Mouse (Mus musculus) left cerebral cortex, postnatal 14 days (tissue): Measurements from ENCODE around the gene Cib1. TPM values are rescaled to one million over a fixed set of nuclear protein-coding genes. Genes with fewer than 3 reads are reported as not detected.

ENCODE experiments used
- DNase-seq, 2 experiments: peaks; one replicate each; pipeline ENCODE4 v3.0.0; 2021 to 2022; ENCODE audit warnings: low spot score in 2 of 2, mixed read lengths in 1 of 2
- intact Hi-C: fragments of 180-260 bp; cut with DNase I; formaldehyde crosslinking; loops from one replicate; pipeline ENCODE4 v1.15.1; 2025
- total RNA-seq, 2 experiments: library from RNA; stranded (reverse); gene quantifications; 2 replicates each; pipeline ENCODE4 v1.2.3; 2021

Gene Cib1
- total RNA-seq, 2 experiments from 2014 or later: 18.7 to 22.0 TPM

GRCm38 (mm10) chr7:80189147-80189933 lies 43.3 kb downstream of the Cib1 start:
- intact Hi-C loops: no loop called here
- no peak for DNase-seq

DNA sequence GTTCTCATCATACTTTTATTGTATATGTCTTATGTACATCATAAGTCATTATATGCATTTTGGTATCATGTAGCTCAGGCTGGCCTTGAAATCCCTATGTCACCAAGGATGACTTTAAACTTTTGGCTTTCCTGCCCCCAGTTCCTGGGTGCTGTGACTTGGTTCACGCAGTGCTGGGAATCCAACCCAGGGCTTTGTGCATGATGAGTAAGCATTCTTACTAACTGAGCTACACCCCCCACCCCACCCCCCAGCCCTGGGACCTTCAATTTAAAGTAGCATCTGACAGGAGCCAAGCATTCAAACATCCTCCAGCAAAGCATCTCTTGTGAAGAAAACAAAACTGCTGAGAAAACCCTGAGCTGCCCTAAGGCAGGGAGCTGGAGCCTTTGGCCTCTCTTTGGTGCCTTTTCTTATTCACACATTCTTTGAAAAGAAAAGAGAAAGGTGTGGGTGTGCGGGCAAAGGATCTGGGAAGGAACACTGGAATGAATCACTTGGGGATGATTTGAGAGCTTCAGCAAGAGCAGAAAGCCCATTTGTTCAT lies 44.0 kb downstream of the Cib1 start:
- intact Hi-C loops: no loop called here
- no peak for DNase-seq

DNA sequence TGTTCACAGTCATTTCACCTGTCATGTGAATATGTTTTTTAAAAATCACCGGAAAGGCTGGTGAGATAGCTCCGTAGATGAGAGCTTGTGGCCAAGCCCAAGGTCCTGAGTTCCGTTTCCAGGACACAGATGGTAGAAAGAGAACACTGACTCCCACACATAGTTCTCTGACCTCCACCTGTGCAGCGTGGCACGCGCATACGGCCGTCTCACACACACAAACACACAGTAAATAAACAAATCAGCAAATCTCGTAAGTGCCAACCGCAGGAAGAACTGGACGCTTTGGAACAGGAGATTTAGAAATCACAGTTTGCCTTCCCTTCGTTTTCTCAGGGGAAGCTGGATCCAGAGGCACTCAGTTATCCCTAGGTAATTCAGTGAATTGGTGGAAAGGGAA lies 45.1 kb downstream of the Cib1 start:
- no peak for DNase-seq
- intact Hi-C loops: no loop called here

GRCm38 (mm10) chr7:80186531-80187296 lies 45.9 kb downstream of the Cib1 start, which contains the start of gene Sema4b:
Gene Sema4b, plus strand, starts transcription at chr7:80186841.
- intact Hi-C loops: no loop called here

DNA sequence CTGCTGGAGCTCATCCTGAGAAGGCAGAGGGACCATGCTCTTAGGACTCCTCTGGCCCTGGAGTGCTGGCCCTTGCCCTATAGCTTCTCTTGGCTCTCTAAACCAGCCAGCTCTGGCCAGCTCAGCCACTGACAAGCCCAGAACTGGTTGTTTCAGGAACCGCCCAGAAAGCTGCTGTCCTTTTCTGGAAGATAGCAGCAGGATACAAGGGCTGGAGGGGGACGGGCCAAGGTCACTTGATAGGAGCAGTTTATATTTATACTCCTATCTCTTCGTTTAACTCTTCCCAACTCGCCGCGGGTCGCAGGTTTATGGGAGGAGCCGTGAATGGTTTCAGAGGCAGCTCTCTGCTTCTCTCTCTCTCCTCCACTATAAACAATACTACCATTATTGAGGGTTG lies 46.6 kb downstream of the Cib1 start:
- DNase-seq: no peak
- intact Hi-C loops: no loop called here

More at GRCm38 (mm10) chr7:80186531-80187296, 45.9 kb downstream of the Cib1 start, which contains the start of gene Sema4b:
- peak; percentile 93 to 97 for DNase-seq

DNA sequence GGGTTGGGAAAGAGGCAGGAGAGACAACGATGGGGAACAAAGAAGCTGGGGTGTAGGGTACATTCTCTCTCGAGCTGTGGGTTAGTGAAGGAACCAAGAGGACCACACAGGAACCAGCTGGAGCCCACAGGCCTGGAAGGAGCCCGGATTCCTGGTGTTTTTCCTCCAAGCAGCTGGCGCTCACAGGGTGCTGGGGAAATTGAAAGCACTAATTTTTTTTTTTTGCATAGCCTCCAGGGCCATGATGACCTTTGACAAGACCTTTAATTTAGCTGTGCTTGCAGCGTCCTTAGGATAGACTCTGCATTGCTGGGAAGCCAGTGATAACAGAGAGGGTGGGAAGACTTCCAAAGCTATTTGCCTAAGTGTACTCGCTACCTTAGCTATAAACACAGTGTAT lies 47.6 kb downstream of the Cib1 start:
- no peak for DNase-seq
- intact Hi-C loops: no loop called here

DNA sequence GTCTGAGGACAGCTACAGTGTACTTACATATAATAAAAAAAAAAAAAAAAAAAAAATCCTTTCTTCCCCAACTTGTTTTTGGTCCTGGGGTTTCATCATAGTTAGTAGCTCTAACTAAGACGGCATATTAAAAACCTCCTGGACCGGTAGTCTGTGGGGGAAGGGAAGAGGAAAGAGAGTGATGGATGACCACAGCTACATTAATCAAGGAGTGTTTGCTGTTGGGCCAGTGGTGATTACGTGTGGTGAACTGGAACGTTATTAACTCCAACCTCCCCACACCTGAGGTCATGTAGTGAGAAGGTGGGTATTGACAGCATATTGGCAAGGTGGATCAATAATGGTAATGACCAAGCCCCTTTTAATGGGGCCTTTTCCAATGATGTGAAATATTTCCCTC lies 48.1 kb downstream of the Cib1 start:
- intact Hi-C loops: no loop called here
- DNase-seq: no peak

DNA sequence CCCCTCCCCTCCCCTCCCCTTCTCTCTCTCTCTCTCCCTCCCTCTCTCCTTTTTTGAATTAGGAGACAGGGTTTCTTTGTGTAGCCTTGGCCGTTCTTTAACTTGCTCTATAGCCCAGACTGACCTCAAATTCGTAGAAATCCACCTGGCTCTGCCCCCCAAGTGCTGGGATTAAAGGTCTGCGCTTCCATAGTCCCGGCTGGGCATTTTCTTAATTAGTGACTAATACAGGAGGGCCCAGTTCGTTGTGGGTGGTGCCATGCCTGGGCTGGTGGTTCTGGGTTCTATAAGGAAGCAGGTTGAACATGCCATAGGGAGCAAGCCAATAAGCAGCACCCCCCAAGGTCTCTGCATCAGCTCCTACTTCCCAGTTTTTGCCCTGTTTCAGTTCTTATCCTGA lies 48.6 kb downstream of the Cib1 start:
- intact Hi-C loops: no loop called here
- no peak for DNase-seq

DNA sequence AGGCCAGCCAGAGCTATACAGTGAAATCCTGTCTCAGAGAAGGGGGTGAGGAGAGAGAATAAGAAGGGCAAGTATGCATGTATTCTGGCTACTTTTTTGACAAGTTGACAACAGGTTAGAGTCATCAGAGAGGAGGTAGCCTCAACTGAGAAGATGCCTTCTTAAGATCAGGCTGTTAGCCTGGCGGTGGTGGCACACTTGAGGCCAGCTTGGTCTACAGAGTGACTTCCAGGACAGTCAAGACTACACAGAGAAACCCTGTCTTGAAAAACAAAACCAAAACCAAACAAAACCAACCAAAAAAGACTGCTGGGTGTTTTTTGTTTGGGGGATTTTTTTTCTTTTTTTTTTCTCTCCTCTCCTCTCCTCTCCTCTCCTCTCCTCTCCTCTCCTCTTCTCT lies 49.1 kb downstream of the Cib1 start:
- intact Hi-C loops: no loop called here
- DNase-seq: no peak

GRCm38 (mm10) chr7:80182139-80182538 lies 50.5 kb downstream of the Cib1 start:
- DNase-seq: no peak
- intact Hi-C loops: no loop called here

GRCm38 (mm10) chr7:80181078-80181477 lies 51.5 kb downstream of the Cib1 start:
- intact Hi-C loops: no loop called here
- DNase-seq: no peak

DNA sequence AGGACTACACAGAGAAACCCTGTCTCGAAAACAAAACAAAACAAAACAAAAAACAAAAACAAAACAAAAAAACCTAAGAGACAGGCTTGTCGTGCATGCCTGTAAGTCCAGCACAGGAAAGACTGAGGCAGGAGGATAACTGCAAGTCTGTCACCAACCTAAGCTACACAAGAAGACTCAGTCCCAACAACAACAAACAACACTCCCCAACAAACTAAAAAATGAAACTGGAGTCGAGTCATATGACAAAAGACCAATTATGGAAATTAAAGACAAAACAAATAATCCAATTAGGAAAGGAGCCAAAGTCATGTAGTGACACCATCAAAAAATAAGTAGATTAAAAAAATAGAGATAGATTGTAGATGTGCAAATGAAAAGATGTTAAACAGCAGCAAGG lies 52.4 kb downstream of the Cib1 start:
- intact Hi-C loops: no loop called here
- DNase-seq: no peak

- no peak for DNase-seq
- intact Hi-C loops: no loop called here
Observed at GRCm38 (mm10) chr7:80179790-80180189, 52.8 kb downstream of the Cib1 start.

- intact Hi-C loops: no loop called here
- DNase-seq: no peak
Observed at GRCm38 (mm10) chr7:80179327-80179726, 53.3 kb downstream of the Cib1 start.

DNA sequence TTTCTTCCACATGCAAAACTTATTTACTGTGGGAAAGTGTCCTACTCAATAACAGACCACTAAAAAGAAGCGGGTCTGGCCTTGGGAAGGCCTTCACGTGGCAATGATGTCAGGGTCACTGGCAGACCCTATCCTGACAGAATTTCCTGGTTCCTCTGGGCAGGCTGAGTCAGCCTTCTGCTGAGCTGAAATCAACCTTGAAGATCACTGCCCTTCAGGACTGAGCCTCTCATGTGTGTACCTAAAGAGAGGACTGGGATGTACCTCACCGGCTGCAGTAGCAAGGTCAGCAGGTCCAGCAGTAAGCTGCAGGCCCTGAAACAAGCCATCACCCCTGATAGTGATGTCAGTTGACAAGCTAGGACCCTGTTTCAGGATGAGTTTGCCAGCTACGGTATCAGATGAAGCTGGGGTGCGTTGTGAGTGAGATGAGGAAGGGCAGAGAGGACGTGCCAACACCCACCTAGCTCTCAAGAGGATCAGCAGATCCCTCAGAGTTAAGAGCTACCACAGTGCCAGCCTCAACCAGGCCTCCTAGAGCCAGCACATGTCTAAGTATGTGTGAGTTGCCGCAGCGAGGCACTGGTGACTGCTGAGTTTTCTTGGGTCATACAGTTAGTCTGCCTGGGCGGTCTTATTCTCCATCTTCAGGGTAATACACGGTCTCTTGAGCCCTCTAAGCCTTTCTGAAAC lies 54.4 kb downstream of the Cib1 start:
- intact Hi-C loops: no loop called here

DNA sequence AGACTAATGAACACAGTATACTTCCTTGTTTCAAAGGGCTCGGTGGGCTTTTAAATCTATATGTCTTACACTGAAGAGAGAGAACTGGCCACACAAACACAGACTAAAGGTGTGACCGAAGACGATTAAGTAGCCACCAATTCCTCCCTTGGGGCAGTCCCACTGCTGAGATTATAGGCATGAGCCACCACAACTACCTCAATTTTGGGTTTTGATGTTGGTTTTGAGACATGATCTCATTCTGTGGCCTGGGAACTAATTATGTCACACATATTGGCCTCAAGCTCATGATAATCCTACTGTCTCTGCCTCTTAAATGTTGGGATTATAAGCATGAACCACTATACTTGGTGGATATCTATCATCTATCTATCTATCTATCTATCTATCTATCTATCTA lies 55.2 kb downstream of the Cib1 start:
- DNase-seq: no peak
- intact Hi-C loops: no loop called here

More for the DNA sequence above, 54.4 kb downstream of the Cib1 start:
- no peak for DNase-seq
